Mouse (Mus musculus): ENCODE results near the gene Tomm5. TPM values are rescaled to one million over a fixed set of nuclear protein-coding genes. Genes with fewer than 3 reads are reported as not detected.

The Tomm5 gene
- total RNA-seq, 1 experiment = 275 TPM

- Histone ChIP-seq H3K36me3 (ENCODE audit: control insufficient read depth, insufficient read depth, low read length, poor library complexity, severe bottlenecking) (no peaks in the 10 kb centered on the region), H3K4me3 (ENCODE audit: insufficient read depth in 1 of 2, low read depth in 1 of 2, low read length in 2 of 2, poor library complexity in 1 of 2, severe bottlenecking in 1 of 2) (no peak overlapping the region), H3K4me1 (ENCODE audit: control insufficient read depth in 2 of 2, insufficient read depth in 2 of 2, low read length in 2 of 2, poor library complexity in 1 of 2) (peaks cover 2% of the 10 kb centered on the region in 2 experiments; a peak in 1 of 4 replicates), H3K9me3 (ENCODE audit: control insufficient read depth, insufficient read depth, low read depth, low read length) (no peaks in the 10 kb centered on the region), H3K27ac (ENCODE audit: insufficient read depth, low read depth, low read length, poor library complexity, severe bottlenecking) (no peak overlapping the region), H3K9ac (ENCODE audit: insufficient read depth, low read depth, low read length, poor library complexity, severe bottlenecking) (no peak overlapping the region)
- in situ Hi-C loops (cut with MboI; ENCODE audit: low sequenced_read_pairs in 2 of 2, unreplicated experiment in 2 of 2) = no loop called here
- DNase-seq (ENCODE audit: low read depth, low spot score) = no peak
- no peak for TF ChIP-seq ZNF384 (IDR thresholded peaks at IDR 0.05; ENCODE audit: low read depth, low read length)
- TF ChIP-seq ZC3H11A (IDR thresholded peaks at IDR 0.05; ENCODE audit: borderline replicate concordance, low read depth, low read length) = no peak
- TF ChIP-seq HCFC1 (IDR thresholded peaks at IDR 0.05; ENCODE audit: borderline replicate concordance, insufficient read depth, low read length) = no peak
Measured at GRCm38 (mm10) chr4:45073544-45073943, 34.4 kb downstream of the Tomm5 start.

- no peak overlapping the region for H3K4me3 ChIP-seq (ENCODE audit: insufficient read depth in 1 of 2, low read depth in 1 of 2, low read length in 2 of 2, poor library complexity in 1 of 2, severe bottlenecking in 1 of 2)
- no peak for DNase-seq (ENCODE audit: low read depth, low spot score)
- H3K9me3 ChIP-seq (ENCODE audit: control insufficient read depth, insufficient read depth, low read depth, low read length) = no peaks in the 10 kb centered on the region
- no peak overlapping the region for H3K9ac ChIP-seq (ENCODE audit: insufficient read depth, low read depth, low read length, poor library complexity, severe bottlenecking)
- peaks cover 2% of the 10 kb centered on the region in 2 experiments; a peak in 1 of 4 replicates for H3K4me1 ChIP-seq (ENCODE audit: control insufficient read depth in 2 of 2, insufficient read depth in 2 of 2, low read length in 2 of 2, poor library complexity in 1 of 2)
- in situ Hi-C loops (cut with MboI; ENCODE audit: low sequenced_read_pairs in 2 of 2, unreplicated experiment in 2 of 2) = no loop called here
- no peak overlapping the region for H3K27ac ChIP-seq (ENCODE audit: insufficient read depth, low read depth, low read length, poor library complexity, severe bottlenecking)
- no peaks in the 10 kb centered on the region for H3K36me3 ChIP-seq (ENCODE audit: control insufficient read depth, insufficient read depth, low read length, poor library complexity, severe bottlenecking)
- TF ChIP-seq ZNF384 (IDR thresholded peaks at IDR 0.05; ENCODE audit: low read depth, low read length) (no peak), MAFK (IDR thresholded peaks at IDR 0.05; ENCODE audit: insufficient read depth, low read depth, low read length) (no peak)
Measured at GRCm38 (mm10) chr4:45072261-45072973, 35.5 kb downstream of the Tomm5 start.

- no peak for DNase-seq (ENCODE audit: low read depth, low spot score)
- TF ChIP-seq ZC3H11A (IDR thresholded peaks at IDR 0.05; ENCODE audit: borderline replicate concordance, low read depth, low read length) = no peak
- no peak for TF ChIP-seq CHD2 (IDR thresholded peaks at IDR 0.05; ENCODE audit: low read depth, low read length)
- TF ChIP-seq ZNF384 (IDR thresholded peaks at IDR 0.05; ENCODE audit: low read depth, low read length) = no peak
- TF ChIP-seq HCFC1 (IDR thresholded peaks at IDR 0.05; ENCODE audit: borderline replicate concordance, insufficient read depth, low read length) = no peak
- no peak for TF ChIP-seq MAFK (IDR thresholded peaks at IDR 0.05; ENCODE audit: insufficient read depth, low read depth, low read length)
Measured at GRCm38 (mm10) chr4:45067742-45068141, 40.2 kb downstream of the Tomm5 start.

DNA sequence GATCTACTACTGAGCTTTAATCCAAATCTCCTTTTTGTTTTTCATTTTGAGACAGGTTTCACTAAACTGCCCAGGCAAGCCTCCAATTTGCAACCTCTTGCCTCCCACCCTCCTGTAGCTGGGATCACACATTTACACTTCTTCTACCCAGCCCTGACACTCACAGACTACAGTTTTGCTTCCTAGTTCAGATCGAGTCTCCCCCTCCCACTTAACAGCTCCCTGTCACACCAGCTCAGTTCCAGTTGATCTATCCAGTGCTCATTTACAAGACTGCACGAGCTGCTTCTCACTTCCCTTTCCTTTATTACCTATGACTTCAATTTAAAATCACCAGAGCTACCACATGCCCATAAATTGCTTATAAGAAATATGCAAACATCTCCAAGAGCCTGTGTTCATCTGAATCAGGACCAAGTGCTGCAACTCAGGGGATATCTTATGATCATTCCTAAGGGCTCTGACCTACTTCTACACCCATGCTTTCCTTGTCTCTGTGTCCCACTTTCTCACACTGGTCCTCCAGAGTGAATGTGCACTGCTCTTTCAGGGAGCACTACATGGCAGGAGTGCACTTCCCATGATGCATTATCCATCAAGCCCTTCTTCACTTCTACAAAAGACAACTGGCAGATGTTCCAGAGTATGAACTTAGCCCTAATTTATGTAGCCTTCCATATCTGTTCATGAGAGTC, 41.7 kb downstream of the Tomm5 start:
- in situ Hi-C loops (cut with MboI; ENCODE audit: low sequenced_read_pairs in 2 of 2, unreplicated experiment in 2 of 2) = no loop called here
- no peak overlapping the region for H3K27ac ChIP-seq (ENCODE audit: insufficient read depth, low read depth, low read length, poor library complexity, severe bottlenecking)
- no peaks in the 10 kb centered on the region for H3K4me1 ChIP-seq (ENCODE audit: control insufficient read depth in 2 of 2, insufficient read depth in 2 of 2, low read length in 2 of 2, poor library complexity in 1 of 2)
- DNase-seq (ENCODE audit: low read depth, low spot score) = no peak
- no peaks in the 10 kb centered on the region for H3K9me3 ChIP-seq (ENCODE audit: control insufficient read depth, insufficient read depth, low read depth, low read length)
- TF ChIP-seq MAFK (IDR thresholded peaks at IDR 0.05; ENCODE audit: insufficient read depth, low read depth, low read length) = no peak
- TF ChIP-seq ZC3H11A (IDR thresholded peaks at IDR 0.05; ENCODE audit: borderline replicate concordance, low read depth, low read length) = no peak
- TF ChIP-seq HCFC1 (IDR thresholded peaks at IDR 0.05; ENCODE audit: borderline replicate concordance, insufficient read depth, low read length) = no peak
- TF ChIP-seq ZNF384 (IDR thresholded peaks at IDR 0.05; ENCODE audit: low read depth, low read length) = no peak
- H3K36me3 ChIP-seq (ENCODE audit: control insufficient read depth, insufficient read depth, low read length, poor library complexity, severe bottlenecking) = peaks cover 3% of the 10 kb centered on the region; the same call in 1 of the 2 replicates
- H3K9ac ChIP-seq (ENCODE audit: insufficient read depth, low read depth, low read length, poor library complexity, severe bottlenecking) = no peak overlapping the region
- no peak overlapping the region for H3K4me3 ChIP-seq (ENCODE audit: insufficient read depth in 1 of 2, low read depth in 1 of 2, low read length in 2 of 2, poor library complexity in 1 of 2, severe bottlenecking in 1 of 2)

More at GRCm38 (mm10) chr4:45067742-45068141, 40.2 kb downstream of the Tomm5 start:
- no peaks in the 10 kb centered on the region for H3K9me3 ChIP-seq (ENCODE audit: control insufficient read depth, insufficient read depth, low read depth, low read length)
- H3K9ac ChIP-seq (ENCODE audit: insufficient read depth, low read depth, low read length, poor library complexity, severe bottlenecking) = no peak overlapping the region
- H3K36me3 ChIP-seq (ENCODE audit: control insufficient read depth, insufficient read depth, low read length, poor library complexity, severe bottlenecking) = no peaks in the 10 kb centered on the region
- peaks cover 2% of the 10 kb centered on the region in 2 experiments; a peak in 1 of 4 replicates for H3K4me1 ChIP-seq (ENCODE audit: control insufficient read depth in 2 of 2, insufficient read depth in 2 of 2, low read length in 2 of 2, poor library complexity in 1 of 2)
- no peak overlapping the region for H3K27ac ChIP-seq (ENCODE audit: insufficient read depth, low read depth, low read length, poor library complexity, severe bottlenecking)
- H3K4me3 ChIP-seq (ENCODE audit: insufficient read depth in 1 of 2, low read depth in 1 of 2, low read length in 2 of 2, poor library complexity in 1 of 2, severe bottlenecking in 1 of 2) = no peak overlapping the region
- in situ Hi-C loops (cut with MboI; ENCODE audit: low sequenced_read_pairs in 2 of 2, unreplicated experiment in 2 of 2) = no loop called here
